Mouse (Mus musculus) ovary, postnatal 36 days (tissue): ENCODE results near the gene Sypl.
"Not testable (repeated sequence)": the region's sequence is repeated elsewhere in the genome, so short reads cannot be mapped to it uniquely, and the experiment has no call there.

Experiments used
- DNase-seq: peaks from one replicate; pipeline ENCODE4 v3.0.0; 2022; ENCODE audit warnings: low spot score, mixed read lengths

Sypl gene

DNA sequence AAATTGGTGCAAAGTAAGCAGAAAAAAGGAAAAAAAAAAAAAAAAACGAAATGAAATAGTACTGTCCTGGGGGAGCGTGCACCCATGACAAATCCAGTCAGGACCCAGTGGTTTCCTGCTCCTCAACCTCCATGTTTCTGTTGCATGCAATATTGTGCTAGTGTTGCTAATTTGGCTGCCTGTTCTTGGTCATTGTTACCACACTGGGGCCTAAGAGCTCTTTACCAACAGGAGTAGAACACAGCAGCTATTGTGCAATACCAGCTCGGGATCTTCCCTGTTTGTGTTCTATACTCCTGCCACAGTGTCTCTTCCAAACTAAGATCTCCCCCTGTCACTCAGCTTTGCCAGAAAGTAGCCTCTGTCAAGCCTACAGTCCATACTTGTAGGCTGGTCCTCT, 9.7 kb upstream of the Sypl start:
- no peak for DNase-seq

DNA sequence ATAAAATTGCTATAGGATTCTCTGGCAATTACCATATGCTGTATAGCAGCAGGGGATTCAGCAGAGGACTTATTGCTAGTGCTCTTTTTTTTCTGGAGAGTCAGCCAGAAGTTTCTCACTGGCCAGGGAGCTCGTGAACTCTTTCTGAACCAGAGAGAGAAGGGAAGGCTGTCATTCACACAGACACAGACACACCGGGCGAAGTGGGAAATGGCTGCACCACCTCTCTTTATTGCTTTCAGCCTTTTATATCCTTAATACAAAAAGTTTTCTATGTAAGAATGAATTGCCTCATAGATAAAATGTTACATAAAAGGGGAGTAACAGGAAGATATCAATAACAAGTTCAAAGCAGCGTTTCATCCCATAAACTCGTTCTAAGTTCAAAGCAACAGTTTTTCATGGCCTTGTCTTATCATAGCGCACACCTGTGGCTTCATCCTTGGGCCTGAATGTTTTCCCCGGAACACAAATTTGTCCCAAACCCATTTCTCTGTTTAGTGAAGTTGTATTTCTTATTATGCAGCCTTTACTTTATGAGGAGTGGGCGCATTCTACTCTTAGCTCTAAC, 8.7 kb upstream of the Sypl start:
- DNase-seq: no peak

DNA sequence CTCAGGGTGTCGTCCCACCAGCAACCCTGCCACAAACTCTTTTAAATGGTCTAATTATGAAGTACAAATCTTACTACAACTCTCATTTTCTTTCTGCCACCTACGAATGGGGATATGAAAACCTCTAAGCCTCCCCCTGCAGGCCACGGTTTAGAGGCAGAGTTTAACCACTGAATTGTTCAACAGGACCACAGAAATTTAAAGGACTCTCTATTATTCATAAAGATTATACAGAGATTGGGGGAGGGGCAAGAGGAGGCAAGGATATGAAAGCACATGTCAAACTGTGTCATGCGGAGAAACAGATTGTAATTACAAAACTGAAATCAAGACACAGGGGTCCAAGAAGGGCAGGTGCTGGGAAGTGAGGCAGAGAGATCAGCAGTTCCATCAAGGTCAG, 7.3 kb upstream of the Sypl start:
- DNase-seq: no peak

DNA sequence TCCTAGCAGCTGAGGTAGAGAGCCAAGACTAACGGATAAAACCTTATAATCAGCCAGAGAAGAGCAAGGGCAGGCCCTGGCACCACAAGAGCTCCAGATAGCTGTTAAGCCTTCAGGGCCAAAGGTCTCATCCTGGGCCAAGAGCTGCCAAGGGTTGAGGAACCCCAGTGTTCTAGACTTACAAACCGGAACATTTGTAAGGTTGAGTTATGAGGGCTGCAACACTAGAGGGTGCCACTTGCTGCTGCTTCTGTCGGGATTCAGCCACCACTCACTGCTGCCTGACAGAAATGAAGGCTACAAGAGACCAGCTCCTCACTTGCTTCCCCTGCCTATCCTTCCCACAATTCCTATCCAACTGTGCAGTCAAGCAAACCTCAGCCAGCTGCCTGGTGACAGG, 1.3 kb upstream of the Sypl start:
- peak; percentile 47 for DNase-seq

DNA sequence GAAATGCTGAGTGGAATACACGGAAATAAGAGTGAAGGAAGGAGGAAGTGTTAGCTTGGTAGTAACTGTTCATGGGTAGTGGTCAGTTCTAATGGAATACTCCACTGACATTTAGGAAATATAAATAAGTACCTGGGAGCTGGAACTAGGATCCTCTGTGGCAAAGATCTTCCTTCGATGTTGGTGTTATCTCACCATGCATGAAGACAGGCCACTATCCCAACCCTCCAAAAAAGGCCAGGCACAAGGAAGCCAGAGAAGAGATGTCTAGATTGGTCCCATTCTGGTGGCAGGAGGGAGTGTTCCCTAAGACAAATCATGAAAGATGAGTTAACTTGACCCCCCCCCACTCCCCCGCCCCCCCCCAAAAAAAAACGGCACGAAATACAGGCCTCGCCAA, 625 bp upstream of the Sypl start:
- no peak for DNase-seq

DNA sequence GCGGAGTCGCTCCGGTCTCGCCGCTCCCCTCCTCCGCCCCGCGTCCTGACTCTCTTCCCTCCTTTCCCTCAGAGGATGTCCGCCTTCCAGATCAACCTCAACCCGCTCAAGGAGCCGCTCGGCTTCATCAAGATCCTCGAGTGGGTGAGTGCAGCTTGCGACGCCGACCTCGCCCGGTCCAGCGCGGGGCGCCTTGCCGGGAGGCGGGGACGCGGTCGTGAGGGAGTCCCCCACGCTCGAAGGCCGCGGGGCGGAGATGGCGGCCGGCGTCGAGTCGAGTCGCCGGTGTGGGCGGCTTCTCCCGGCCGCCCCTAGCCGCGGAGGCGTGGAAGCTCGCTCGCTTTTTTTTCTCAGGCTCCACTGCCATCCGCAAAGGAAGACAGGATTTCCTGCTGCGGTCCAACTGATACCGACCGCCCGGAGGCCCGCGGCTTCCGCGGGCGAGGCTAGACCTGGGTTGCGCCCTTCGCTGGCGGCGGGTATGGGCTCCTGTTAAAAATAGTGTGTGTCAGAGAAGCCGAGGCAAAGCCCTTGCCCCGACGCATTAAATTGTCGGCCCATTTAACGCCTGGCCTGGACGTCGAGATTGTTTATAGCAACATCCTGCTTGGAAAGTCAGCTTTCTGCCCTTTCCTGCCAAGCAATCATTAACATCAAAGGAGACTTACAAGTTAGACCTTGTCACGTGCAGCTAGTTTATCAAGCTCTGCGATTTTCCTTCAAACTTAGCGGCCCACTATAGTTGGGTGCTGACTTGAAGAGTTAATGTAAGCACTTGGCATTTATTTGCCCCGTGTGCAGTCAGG, 728 bp downstream of the Sypl start:
- no peak for DNase-seq

DNA sequence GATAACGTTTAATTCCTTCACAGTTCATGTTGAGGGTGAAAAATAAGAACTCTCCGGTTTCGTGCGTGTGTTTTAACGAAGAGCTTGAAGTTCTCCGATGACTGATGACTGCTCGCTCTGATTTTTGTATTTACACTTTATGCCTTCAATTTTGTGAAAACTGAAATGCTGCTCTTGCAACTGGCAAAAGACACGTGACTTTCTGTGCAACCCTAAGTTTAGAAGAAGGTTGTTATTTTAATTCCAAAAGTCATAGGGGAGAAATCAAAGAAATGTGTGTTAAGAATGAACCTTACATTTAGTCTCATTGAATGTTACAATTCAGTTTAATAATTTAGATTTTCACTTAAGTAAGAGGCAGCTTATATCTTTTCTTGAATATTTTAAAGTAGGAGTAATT, 1.3 kb downstream of the Sypl start:
- DNase-seq: no peak

DNA sequence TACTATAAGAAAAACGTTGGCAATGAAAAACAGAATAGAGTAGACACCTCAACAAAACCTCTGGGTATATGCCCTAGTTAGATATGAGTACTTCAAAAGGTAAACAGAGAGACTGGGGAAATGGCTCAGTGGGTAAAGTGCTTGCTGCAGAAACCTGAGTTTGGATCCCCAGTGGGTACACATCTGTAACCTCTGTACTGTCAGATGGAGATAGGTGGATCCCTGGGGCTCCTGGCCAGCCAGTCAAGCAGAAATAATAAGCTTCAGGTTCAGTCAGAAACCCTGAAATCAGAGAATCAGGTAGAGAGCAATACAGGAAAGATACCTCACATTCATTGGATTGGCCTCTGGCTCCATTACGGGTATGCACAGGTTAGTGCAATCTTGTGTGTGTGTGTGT, 3.5 kb downstream of the Sypl start:
- DNase-seq: no peak

DNA sequence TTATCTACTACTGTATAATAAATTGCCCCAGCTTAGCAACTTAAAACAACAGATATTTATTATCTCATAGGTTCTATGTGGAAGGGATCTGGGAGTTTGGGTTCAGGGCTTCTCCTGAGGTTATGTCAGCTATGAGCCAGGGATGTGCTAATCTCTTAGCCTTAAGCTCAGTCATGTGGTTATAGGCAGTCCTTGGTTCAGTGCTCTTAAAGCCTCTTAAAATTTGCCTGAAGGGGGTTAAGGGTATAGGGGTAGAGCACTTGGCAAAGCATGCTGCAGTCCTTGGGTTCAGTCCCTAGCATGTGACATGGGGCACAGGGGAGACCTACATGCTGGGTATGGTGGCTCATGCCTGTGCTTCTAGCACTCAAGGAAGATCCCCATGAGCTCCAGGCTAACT, 8.4 kb downstream of the Sypl start:
- DNase-seq: no peak

DNA sequence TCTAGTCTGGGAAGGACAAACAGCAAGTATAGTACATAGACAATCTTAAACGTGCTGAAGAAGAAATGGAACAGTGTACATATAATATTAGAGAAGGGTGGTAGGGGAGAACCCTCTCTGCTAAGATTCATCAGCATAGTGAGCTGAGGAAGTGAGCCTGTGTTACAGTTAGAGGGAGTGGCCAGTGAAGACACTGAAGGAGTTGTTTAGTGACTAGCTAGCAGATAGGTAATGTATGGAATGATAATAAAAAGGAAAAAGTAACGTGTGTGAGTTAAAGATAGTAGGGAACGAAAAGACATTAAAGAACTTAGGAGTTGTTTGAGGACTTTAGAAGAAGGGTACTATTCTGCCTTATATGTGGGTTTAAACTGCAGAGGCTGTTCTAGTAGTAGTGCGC, 10.2 kb downstream of the Sypl start:
- no peak for DNase-seq

DNA sequence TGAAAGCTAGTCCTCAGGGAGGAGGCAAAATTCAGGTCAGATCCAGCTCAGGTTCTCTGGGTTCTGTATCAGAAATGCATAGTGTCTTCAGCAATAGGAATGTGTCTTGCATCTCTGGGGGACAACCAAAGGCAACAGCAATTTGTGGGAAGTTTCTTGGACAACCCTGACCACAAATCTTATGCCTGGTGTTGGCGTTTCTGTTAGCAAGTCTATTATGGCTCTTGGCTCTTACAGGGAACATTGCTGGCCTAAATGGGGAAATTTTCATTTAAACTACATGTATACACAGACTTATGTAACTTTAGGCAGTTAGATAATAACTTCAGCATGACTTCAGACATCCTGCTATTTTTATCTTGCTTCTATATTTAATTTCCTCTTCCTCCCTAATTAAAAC, 18.6 kb downstream of the Sypl start:
- no peak for DNase-seq

DNA sequence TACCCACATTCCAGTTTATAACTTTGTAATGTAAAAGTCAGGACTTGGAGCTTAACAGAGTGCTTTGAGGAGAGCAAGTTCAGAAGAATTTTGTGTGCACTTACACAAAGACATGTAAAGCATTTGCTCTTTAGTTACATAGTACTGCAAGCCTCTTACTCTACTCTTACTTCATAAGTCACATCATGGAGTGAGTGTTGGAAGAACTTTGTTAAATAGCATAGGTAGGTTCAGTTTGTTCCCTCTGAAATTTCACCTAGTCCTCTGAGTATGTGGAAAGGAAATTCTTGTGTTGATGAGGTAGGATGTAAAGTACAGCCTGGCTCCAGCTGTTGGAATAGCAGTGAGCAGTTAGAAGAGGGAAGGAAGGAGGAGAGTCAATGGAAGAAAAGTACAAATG, 21.2 kb downstream of the Sypl start:
- no peak for DNase-seq

DNA sequence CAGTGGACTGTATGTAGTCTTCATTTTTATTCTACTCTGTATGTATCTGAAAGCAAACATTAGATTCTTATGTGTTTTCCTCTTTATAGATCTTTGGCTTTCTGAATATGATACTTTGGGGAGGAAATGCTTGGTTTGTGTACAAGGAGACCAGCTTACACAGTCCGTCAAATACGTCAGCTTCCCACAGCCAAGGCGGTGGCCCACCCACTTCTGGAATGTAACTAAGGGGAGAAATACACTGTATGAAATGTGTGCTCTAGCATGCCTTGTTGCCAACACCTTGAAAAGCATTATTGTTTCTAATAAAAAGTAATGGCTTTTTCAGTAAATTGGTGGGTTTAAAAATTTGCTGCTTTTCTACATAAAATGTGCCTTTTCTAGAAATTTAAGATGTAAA, 21.8 kb downstream of the Sypl start:
- DNase-seq: no peak

DNA sequence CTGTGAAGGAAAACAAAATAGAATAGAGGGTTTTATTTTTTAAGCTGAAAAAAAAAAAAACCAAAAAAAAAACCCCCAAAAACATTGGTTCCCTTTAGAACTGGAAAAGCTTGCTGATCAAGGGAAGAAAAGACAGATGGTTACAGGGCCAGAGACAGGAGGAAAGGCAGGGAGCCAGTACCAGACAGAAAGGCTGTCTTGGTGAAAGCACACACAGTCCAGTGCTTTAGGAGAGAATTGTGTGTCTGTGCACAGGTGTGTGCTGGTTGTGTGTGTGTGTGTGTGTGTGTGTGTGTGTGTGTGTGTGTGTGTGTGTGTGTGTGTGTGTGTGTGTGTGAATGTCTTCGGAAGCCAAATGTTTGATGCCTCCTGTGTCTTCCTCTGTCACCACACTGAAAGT, 28.9 kb downstream of the Sypl start:
- no peak for DNase-seq

DNA sequence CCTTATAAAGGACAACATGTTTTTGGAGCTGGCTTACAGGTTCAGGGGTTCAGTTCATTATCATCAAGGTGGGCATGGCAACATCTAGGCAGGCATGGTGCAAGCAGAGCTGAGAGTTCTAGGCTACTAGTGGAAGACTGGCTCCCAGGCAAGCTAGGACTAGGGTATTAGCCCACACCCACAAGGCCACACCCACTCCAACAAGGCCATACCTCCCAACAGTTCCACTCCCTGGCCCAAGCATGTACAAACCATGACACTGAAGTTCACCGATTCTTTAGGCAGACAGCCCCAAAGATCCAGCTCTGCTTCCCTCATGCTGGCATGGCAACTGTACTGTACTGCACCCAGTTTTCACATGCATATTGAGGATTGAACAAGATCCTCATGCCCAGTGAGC, 29.4 kb downstream of the Sypl start:
- no peak for DNase-seq

DNA sequence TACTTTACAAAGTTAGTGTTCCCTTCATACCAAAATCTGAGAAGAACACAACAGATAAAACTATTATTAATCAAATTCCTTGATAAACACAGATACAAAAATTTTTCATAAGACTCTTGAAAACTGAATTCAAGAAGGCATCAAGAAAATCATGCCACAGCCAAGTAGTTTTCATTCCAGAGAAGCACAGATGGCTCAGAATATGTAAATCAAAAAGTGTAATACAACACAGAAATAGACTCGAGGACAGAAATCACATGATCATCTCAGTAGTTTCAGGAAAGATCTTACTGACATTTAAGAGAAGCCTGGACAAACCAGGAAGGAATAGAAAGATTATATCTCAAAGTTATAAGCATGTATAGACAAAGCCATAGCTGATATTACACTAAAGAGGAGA, 32.6 kb downstream of the Sypl start:
- no peak for DNase-seq

DNA sequence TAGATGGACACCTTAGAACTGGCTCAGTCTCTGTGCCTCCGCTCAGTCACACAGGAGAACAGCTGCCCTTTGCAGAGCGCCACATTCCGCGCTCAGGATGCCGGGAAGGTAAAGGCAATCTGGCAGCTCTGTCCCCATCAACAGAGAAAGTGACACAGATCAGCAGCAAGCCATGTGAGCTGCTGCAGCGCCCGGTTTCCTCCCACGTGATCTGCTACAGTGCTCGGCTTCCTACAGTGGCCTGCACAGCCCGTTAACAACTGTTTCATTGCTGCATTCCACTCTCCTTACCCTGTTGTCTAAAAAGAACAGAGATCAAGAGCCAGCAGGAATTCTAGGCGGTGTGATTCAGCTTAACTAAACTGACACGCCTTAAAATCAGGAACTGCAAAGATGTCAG, 36.0 kb downstream of the Sypl start:
- DNase-seq: no peak

DNA sequence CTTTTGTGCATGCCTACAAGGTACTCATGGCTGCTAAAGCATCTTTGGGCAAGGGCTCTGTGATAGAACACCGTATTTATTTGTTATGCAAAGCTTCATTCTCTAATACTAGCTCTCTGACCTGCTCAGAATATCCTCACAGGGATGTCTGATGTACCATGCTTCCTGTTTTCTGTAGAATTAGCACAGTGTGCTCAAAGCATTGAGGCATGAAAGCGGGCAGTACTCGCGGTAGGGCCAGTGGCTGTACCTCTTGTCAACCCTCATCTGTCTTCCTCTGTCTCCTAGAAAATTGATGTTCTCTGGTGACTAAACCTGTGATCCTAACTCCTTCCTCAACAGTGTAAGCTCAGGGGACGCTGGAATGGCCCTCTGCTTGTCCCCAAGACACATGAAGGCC, 40.4 kb downstream of the Sypl start:
- DNase-seq: no peak

DNA sequence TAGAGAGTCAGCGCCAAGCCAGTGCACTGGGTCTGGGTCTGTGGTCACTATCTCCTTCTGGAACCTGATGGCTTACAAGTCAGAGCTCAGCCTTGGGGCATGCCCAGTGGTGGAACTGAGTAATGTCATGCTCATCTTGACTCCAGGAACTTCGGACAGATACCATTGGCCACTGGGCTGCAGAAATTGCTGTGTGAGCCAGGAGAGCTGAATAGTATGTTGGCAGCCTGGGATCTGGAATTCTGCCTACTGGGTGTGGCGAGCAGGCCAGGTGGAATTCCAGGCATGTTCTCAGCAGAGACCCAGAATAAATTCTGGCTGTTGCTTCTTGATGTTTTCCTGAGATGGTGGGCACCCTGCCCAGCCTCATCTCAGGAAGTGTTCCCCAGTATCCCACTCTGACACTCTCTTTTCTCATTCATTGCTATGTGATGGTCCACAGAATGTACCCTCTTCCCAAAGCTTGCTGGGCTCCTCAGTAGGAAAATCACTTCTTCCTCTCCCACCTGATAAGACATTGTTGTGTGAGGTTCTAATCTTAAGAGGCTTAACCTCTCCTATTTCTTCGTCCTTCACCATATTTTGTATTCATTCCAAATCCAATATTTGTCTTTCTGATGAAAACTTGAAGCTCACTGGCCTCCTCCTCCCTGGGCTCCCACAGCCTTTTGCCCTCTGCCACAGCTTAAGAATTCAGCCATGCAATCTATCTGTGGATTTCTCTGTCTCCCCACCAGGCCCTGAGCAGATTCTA, 41.6 kb downstream of the Sypl start:
- DNase-seq: no peak

DNA sequence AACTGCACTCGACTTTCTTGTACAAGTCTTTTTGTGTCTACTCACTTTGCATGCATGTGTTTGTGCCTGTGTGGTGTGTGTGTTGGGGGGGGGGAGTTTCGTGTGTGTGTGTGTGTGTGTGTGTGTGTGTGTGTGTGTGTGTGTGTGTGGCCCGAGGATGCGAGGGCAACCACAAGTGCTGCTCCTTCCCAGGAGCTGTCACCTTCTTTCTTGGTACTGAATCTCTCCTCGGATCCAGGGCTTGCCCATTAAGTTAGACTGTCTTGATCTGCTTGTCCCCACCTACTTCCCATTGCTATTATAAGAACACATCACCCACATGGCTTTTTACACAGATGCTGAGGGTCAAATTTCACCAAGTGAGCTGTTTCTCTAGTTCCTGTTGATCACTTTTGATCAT, 45.1 kb downstream of the Sypl start:
- no peak for DNase-seq

DNA sequence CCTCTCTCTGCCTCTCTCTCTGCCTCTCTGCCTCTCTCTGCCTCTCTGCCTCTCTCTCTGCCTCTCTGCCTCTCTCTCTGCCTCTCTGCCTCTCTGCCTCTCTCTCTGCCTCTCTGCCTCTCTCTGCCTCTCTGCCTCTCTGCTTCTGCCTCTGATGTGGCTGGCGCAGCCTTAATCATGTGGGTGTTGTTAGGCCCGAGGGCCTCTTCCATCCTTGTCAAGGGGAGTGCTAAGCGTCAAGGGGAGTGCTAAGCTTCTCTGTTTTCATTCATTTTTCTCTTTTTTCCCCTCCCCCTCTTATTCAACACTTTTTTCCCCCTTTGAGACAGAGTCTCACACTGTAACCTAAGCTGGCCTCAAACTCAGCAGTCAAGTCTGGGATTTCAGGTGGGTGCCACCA, 46.1 kb downstream of the Sypl start:
- not testable (repeated sequence) for DNase-seq

DNA sequence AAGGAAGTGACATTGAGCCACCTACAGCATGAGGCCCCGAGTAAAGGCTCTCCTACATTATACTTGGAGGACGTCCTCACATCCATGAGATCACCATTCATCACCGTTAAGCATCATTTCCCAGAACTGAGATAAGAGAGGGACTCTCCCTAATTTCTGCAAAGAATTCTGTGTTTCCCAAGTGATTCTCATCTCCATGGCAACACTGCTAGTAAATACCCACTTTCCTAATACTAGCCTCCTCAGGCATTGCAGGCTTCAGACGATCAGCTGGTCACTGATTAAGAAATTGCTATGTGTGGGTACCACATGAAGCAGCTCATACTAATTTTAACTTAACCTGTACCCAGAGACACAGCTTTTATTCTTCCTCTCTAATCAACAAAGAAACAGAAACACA, 46.7 kb downstream of the Sypl start:
- no peak for DNase-seq

DNA sequence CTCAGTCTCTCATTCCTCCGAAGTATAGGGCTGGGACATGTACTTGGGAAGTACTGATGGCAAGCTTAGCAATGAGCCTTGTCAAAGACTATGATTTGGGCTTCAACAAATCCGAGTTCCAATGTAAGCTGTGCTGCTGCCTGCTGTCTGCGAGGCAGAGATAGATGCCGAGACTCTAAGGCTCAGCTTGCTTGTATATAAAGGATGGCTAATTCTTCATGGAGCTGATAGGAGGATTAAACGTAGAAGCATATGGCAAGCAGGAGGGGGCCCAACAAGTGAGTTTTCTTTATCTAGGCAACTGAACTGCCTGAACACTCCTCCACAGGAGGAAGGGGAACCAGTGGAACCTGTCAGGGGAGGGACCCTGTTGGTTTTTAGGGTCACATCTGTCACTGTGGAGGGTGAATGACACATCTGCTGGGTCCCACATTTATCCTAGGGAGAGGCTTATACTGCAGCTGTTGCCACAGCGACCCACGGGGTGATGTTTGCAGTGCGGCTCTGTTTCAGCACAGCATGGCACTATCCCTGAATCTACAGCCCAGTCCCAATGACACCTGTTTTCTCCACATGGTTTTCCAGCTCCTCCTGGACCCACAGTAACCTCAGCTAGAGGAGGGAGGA, 49.8 kb downstream of the Sypl start:
- no peak for DNase-seq
